Mouse (Mus musculus) bone marrow macrophage, adult 2 months (primary cell): ENCODE data around the gene Arel1. TPM values are rescaled to one million over a fixed set of nuclear protein-coding genes. Genes with fewer than 3 reads are reported as not detected.

Experiments
- H3K27ac ChIP-seq: 2 replicates; pipeline ENCODE4 v1.5.1; 2012; ENCODE audit warnings: low read depth, low read length; ENCODE audit not compliant: insufficient read depth
- H3K4me1 ChIP-seq: 2 replicates; pipeline ENCODE4 v1.6.1; 2012; ENCODE audit warnings: low read length; ENCODE audit not compliant: control insufficient read depth, insufficient read depth
- H3K4me3 ChIP-seq: 2 replicates; pipeline ENCODE4 v1.5.1; 2012; ENCODE audit warnings: mild to moderate bottlenecking, low read length, moderate library complexity; ENCODE audit not compliant: insufficient read depth
- CTCF ChIP-seq: IDR thresholded peaks from 2 replicates; pipeline ENCODE4 v1.5.1; 2012; ENCODE audit warnings: low read depth, mild to moderate bottlenecking, low read length, moderate library complexity
- POLR2A ChIP-seq: IDR thresholded peaks from 2 replicates; pipeline ENCODE4 v1.6.1; 2012; ENCODE audit warnings: mild to moderate bottlenecking, low read depth, low read length, borderline replicate concordance
- polyA plus RNA-seq: library from polyadenylated mRNA; stranded (reverse); fragments of >200 nt; gene quantifications from 2 replicates; pipeline ENCODE4 v1.2.4, GENCODE M21; 2012; ENCODE audit not compliant: missing spikeins, insufficient read depth, insufficient read length

Arel1 gene
- polyA plus RNA-seq, 1 experiment: 25.3 TPM

DNA sequence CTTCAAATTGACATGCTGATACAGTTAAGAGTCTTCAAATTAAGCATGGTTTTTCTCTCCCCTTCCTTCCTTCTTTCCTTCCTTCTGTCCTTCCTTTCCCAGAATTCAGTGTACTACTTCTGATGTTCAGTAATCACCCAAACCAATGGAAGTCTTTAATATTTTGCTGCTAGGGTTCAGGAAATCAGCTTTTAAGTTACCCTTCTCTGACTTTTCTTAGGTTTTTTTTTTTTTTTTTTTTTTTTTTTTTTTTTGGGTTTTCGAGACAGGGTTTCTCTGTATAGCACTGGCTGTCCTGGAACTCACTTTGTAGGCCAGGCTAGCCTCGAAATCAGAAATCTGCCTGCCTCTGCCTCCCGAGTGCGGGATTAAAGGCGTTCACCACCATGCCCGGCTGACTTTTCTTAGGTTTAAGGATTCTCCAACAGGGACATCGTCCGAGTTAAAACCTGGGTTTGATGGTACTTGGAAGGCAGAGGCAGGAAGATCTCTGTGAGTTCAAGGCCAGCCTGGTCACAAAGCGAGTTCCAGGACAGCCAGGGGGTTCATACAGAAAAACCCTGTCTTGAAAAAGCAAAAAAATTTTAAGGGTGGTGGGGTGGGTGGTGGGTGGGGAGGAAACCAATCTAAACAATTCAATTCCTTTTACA is 24.5 kb upstream of the Arel1 start:
- no peak overlapping the region for H3K27ac ChIP-seq
- no peak for TF ChIP-seq CTCF
- TF ChIP-seq POLR2A: no peak
- no peak overlapping the region for H3K4me3 ChIP-seq
- peaks cover 14% of the 10 kb centered on the region for H3K4me1 ChIP-seq

DNA sequence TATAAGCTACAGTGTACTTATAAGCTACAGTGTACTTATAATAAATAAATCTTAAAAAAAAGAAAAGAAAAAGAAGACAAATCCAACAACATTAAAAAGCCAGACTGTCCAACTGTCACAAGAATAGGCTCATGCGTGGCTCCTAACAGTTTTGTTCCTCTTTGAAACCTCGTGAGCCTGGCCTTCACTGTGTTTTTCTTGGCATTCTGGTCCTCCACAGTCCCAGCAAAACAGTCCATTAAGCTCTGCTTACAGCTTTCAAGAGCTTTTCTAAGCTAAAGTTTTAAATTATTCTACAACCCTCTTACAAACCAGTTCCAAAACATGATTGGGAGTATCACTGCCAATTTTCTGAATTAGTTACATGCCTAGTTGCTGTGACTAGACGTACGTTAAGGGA is 18.8 kb upstream of the Arel1 start:
- H3K27ac ChIP-seq: no peak overlapping the region
- TF ChIP-seq POLR2A: no peak
- no peak for TF ChIP-seq CTCF
- H3K4me1 ChIP-seq: peaks cover 2% of the 10 kb centered on the region; the same call in 1 of the 2 replicates
- no peak overlapping the region for H3K4me3 ChIP-seq

DNA sequence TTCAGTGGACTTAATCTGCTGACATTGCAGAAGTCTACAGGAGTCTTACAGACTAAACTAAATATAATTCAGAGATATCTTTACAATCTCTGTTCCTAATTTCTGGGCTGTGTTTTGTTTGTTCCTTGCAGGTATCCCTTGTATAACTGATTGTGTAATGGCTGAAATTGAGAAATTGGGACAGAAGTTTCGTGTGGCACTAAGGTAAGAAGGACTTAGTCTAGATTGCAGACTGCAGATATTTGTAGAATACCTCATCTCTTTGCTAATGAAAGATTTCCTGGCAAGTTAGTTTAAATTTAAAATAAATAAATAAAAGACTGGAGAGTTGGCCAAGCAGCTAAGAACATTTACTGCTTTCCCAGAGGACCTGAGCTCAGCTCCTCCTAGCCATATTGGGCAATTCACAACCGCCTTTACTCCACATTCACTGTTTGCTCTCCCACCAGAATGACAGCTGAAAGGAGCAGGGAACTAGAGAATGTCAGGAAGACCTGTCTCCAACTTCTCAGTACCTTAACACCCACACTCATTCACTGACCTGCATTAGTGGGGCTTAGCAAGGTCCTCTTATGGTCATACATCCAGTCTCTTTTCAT is 8.7 kb upstream of the Arel1 start:
- H3K4me1 ChIP-seq: no peaks in the 10 kb centered on the region
- H3K4me3 ChIP-seq: no peak overlapping the region
- TF ChIP-seq CTCF (no peak), POLR2A (no peak)
- H3K27ac ChIP-seq: no peak overlapping the region

DNA sequence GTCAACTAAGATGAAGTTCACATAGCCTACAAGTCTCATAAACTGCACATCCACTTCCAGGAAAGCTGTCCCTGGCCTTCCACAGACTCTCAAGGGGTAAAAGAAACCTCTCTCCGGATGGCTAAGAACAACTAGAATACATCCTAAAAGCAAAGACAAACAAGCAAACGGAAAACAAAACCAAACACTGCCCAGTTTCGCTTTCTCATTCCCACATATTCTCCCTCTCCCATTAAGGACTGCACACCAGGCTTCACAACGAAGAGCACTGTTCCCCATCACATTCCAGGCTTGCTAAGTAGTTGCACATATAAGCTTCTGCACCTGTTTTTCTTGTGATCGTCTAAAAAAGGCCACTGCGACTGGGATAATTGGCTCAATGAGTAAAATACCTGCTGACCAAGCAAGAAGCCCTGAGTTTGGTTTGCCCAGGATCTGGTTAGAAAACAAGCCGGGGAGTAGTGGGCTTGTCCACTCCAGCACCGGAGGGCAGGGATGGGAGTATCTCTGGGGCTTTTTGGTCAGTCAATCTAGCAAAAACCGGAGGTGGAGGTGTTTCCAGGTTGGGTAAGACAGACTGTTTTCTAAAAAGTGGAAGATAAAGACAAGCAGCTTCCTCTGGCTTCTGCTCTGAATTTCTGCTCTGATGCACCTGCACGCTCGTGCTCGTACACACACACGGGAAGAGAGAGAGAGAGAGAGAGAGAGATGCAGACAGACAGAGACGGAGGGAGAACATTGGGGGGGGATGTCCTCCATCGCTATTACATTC is 858 bp downstream of the Arel1 start:
- Histone ChIP-seq H3K27ac (no peak overlapping the region), H3K4me1 (peaks cover 7% of the 10 kb centered on the region), H3K4me3 (peak overlapping the region; percentile 84)
- no peak for TF ChIP-seq POLR2A
- TF ChIP-seq CTCF: no peak

DNA sequence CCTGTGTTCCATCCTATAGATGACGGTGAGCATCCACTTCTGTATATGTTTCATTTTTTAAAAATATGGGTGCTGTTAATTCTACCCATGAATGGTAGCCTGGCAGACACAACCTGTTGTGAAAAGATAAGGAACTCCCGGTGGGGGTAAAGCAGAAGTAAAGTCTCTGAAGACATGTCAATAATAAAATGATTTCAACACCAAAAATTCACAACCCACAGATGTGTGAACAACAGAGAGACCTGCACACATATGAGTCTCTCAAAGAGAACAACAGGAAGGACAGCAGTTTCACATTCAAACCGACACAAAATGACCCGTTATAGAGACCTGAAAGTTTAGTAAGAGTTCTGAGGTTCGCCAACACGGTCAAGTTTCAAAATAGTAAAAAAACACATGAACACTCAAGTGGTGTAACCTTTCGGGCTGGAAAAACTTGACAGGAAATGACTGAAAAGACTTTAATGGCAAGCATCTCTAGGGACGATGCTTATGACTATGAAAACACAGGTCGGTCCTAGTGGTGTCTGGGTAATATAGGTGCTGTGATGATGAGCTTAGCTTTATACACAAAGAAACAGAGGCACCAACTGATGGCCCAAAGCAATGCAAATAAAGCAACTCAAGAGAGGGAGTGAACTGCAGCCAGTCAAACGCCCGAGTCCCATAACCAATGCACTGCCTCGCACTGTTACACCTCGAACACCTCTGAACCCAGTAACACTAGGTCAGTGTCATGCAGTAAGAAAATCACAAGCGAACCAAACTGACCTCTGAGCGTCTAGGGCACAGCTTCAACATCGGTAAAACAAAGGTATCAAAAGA is 1.7 kb downstream of the Arel1 start:
- H3K4me3 ChIP-seq: peak overlapping the region; percentile 84
- TF ChIP-seq CTCF: no peak
- TF ChIP-seq POLR2A: no peak
- no peak overlapping the region for H3K27ac ChIP-seq
- peaks cover 7% of the 10 kb centered on the region for H3K4me1 ChIP-seq

DNA sequence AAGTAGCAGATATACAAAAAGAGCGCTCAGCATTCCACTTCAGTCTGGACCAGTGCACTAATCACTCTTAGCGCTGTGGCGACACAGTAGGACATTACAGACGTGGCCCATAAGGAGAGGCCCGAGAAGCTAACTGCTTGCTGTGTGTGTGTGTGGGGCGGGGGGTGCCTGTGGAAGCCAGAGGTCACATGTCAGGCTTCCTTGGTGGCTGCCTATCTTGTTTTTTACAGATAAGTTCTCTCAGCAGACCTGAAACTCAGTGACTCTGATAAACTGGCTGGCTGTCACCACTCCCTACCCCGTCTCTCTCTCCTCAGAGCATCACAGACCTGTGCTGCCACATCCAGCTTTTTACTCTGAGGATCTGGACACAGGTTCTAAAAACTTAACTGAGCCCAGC is 8.1 kb downstream of the Arel1 start:
- no peak for TF ChIP-seq POLR2A
- TF ChIP-seq CTCF: no peak
- Histone ChIP-seq H3K27ac (no peak overlapping the region), H3K4me1 (peaks cover 12% of the 10 kb centered on the region), H3K4me3 (no peak overlapping the region)

DNA sequence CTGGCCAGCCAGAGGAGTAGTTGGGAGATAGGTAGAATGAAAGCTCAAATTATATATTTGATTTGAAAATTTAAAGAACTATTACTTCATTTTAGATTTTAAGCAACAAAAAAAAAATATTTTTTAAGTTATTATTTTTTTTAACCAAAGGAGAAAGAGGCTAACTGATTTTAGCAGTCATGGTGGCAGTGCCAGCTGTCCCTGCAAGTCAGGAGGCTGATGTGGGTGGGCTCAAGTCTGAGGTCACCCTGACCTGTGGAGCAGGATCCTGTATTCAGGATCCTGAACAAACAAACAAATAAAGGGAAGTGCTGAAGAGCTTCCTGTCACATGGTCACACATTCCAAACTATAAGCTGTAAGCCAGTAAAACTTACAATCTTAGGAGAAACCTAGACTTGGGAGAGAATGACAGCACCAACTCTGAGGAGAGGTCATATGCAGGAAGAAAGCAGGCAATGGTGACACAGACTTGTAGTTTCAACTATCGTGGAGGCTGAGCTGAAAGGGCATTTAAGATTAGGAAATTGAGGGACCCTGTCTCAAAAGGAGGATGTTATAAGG is 11.8 kb downstream of the Arel1 start:
- Histone ChIP-seq H3K4me3 (no peak overlapping the region), H3K27ac (peak overlapping the region; percentile 18), H3K4me1 (peaks cover 18% of the 10 kb centered on the region)
- TF ChIP-seq POLR2A: no peak
- no peak for TF ChIP-seq CTCF

DNA sequence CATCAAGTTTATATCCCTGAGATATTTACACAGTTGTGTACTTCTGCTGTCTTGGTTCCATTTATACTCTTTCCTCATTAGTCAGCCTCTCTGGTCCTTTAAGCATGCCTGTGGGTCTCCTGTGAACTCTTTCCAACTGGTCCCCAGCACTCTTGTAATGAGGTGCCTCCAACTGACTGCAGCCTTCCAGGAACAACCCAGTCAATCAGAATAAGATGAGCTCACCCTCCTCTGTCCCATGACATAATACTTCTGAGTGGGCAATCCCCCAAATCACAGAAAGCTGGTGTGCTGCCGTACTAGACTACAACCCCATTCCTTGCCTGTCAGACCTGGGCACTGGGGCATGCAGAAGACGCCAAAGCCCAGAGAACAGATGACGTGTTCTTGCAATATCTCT is 14.4 kb downstream of the Arel1 start:
- Histone ChIP-seq H3K27ac (no peak overlapping the region), H3K4me3 (no peak overlapping the region), H3K4me1 (peaks cover 20% of the 10 kb centered on the region)
- no peak for TF ChIP-seq POLR2A
- no peak for TF ChIP-seq CTCF

DNA sequence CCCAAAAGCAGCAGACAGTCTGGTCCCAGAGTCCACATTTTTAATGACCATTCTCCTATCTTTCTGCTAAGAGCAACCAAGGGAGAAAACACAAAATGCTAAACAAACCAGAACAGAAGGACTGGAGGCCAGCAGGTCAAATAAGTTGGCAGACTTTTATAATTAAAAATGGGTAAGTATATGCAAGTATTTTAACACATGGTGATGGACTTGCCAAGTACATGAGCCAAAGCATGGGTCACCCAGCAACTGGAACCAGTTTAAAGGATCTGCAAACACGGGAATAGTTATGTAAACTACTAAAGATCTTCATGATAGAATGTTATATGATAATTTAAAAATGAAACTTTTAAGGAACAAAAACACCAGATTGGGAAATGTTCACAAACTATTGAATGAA is 18.3 kb downstream of the Arel1 start:
- H3K4me1 ChIP-seq: peaks cover 8% of the 10 kb centered on the region
- TF ChIP-seq POLR2A (no peak), CTCF (no peak)
- H3K27ac ChIP-seq: no peak overlapping the region
- H3K4me3 ChIP-seq: no peak overlapping the region

DNA sequence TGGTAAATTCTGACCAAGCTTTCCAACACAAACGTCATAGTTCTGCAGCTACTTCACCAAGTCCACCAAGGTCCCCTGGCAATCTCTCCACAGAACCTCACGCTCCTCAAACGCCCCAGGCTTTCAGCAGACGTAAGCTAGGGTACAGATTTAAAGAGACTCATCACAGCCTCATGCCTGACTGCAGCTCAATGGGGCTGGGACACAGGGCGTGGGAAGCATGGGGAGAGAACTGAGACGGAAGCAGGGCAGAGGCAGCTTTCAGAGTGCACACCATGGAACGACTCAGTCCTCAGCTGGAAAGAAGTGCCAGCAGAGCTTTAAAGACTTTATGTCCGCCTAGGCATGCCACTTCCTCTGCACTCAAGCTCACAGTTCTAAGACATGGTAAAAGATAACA is 19.2 kb downstream of the Arel1 start:
- no peak overlapping the region for H3K27ac ChIP-seq
- no peak overlapping the region for H3K4me3 ChIP-seq
- peaks cover 6% of the 10 kb centered on the region for H3K4me1 ChIP-seq
- TF ChIP-seq POLR2A: no peak
- no peak for TF ChIP-seq CTCF
